Mouse (Mus musculus) liver, embryonic 12.5 days (tissue): ENCODE results near the gene Agt. TPM values are rescaled to one million over a fixed set of nuclear protein-coding genes. Genes with fewer than 3 reads are reported as not detected.

Source experiments
- ATAC-seq: fragments of 200-750 bp; cut with Nextera tagmentation; 2 replicates; pipeline ENCODE4 v1.8.0; 2017; ENCODE audit warnings: moderate number of reproducible peaks, mild to moderate bottlenecking, moderate library complexity
- H3K27ac ChIP-seq: fragments of 300-500 bp; sonication (generic); 2 replicates; pipeline ENCODE4 v1.5.1; 2016; ENCODE audit warnings: mild to moderate bottlenecking
- H3K27me3 ChIP-seq: fragments of 300-500 bp; sonication (generic); replicated peaks from 2 replicates; pipeline ENCODE4 v1.6.1; 2016; ENCODE audit warnings: mild to moderate bottlenecking, moderate library complexity
- H3K36me3 ChIP-seq: fragments of 300-500 bp; sonication (generic); 2 replicates; pipeline ENCODE4 v1.6.1; 2016; ENCODE audit warnings: mild to moderate bottlenecking, moderate library complexity
- H3K4me1 ChIP-seq: fragments of 300-500 bp; sonication (generic); 2 replicates; pipeline ENCODE4 v1.6.1; 2016
- H3K4me2 ChIP-seq: fragments of 300-500 bp; sonication (generic); 2 replicates; pipeline ENCODE4 v1.6.1; 2016; ENCODE audit warnings: mild to moderate bottlenecking, moderate library complexity
- H3K4me3 ChIP-seq: fragments of 300-500 bp; sonication (generic); 2 replicates; pipeline ENCODE4 v1.5.1; 2016; ENCODE audit warnings: mild to moderate bottlenecking, moderate library complexity
- H3K9ac ChIP-seq: fragments of 300-500 bp; sonication (generic); 2 replicates; pipeline ENCODE4 v1.6.1; 2016; ENCODE audit warnings: mild to moderate bottlenecking, moderate library complexity
- H3K9me3 ChIP-seq: fragments of 300-500 bp; sonication (generic); replicated peaks from 2 replicates; pipeline ENCODE4 v1.6.1; 2016; ENCODE audit warnings: mild to moderate bottlenecking, moderate library complexity
- WGBS: fragments of 180-500 bp; shearing (Covaris S2); methylation state at CpG from one replicate; pipeline ENCODE4 v1.1.7; 2016; ENCODE audit not compliant: insufficient replicate concordance; 5-methylcytosine and 5-hydroxymethylcytosine counted together
- polyA plus RNA-seq: library from polyadenylated mRNA; unstranded; fragments of >200 nt; fragmentation: Nextera tagmentation; extraction: Ambion mirVana; gene quantifications from 2 replicates; pipeline ENCODE4 v1.2.1, GENCODE M21; 2016

Gene Agt
- polyA plus RNA-seq, 1 experiment from 2014 or later = 25.9 TPM

DNA sequence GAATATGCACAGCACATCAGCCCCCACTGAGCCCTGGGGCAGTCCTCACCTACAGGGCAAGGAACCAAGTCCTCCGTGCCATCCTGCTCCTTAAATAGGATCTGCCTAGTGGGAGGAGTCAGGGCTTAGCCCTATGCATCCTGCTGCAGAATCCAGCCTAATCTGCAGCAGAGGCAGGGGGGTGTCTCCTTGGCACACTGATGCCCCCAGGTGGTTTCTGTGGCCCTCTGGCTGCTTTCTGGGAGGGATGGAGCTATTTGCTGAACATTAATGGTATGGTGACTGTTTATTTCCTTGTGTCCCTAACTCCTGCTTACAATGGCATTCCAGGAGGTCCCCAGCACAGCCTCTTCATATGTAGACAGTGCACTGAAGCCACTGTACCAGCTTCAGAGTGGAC lies 21.3 kb downstream of the Agt start:
- WGBS = 65% methylated on average over 1 of the region's 1 CpGs
- no peak overlapping the region for H3K4me3 ChIP-seq
- 0 out of 2 replicates have a peak, but pooled peaks cover 3% of the 10 kb centered on the region for H3K4me1 ChIP-seq
- H3K27me3 ChIP-seq = no peaks in the 10 kb centered on the region
- ATAC-seq = no peak
- no peak overlapping the region for H3K9ac ChIP-seq
- no peak overlapping the region for H3K27ac ChIP-seq
- no peak overlapping the region for H3K4me2 ChIP-seq
- peaks cover 96% of the 10 kb centered on the region for H3K36me3 ChIP-seq
- no peaks in the 10 kb centered on the region for H3K9me3 ChIP-seq

DNA sequence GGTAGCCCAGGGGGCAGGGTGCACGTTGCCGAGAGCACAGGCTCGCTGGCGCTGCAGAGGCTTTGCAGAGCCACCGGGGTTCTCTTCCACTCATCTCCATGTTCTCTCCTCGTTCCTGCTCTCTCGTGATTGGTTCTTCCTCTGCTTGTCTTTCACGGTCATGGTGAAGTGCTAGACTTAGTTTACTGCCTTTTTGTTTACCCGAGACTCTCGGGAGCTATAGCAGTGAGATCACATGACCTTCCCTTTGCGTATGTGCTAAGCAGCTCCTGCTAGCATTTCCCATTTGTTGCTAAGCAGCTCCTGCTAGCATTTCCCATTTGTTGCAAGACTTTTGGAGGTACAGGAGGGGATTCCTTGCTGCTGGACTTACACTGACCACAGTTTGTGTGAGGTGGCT lies 22.2 kb downstream of the Agt start:
- H3K36me3 ChIP-seq = peaks cover 99% of the 10 kb centered on the region
- WGBS = 73% methylated on average over 11 of the region's 11 CpGs

DNA sequence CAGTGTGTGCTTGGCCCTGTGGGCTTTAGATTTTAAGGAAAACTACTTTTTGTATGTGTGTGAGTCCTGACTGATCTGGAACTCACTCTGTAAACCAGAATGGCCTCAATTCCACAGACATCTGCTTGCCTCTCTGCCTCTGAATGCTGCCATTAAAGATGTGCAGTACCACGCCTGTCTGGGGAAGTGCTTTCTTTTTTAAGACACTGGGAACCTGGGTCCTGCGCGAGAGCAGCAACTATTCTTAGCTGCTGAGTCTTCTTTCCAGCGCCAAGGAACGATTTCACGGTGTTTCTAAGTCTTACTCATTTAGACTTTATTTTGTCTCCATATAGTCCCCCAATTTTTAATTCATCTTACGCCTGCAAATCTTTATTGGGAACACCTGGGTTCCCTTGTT lies 22.7 kb downstream of the Agt start:
- H3K4me1 ChIP-seq = 0 out of 2 replicates have a peak, but pooled peaks cover 3% of the 10 kb centered on the region
- peaks cover 99% of the 10 kb centered on the region for H3K36me3 ChIP-seq
- 86% methylated on average over 7 of the region's 7 CpGs for WGBS
- H3K4me2 ChIP-seq = no peak overlapping the region
- no peak for ATAC-seq
- no peaks in the 10 kb centered on the region for H3K9me3 ChIP-seq
- no peaks in the 10 kb centered on the region for H3K27me3 ChIP-seq
- H3K4me3 ChIP-seq = no peak overlapping the region
- H3K9ac ChIP-seq = no peak overlapping the region
- H3K27ac ChIP-seq = no peak overlapping the region

More for the DNA sequence above, 22.2 kb downstream of the Agt start:
- ATAC-seq = no peak
- Histone ChIP-seq H3K4me1 (0 out of 2 replicates have a peak, but pooled peaks cover 3% of the 10 kb centered on the region), H3K27ac (no peak overlapping the region), H3K27me3 (no peaks in the 10 kb centered on the region), H3K9ac (no peak overlapping the region), H3K4me2 (no peak overlapping the region), H3K4me3 (no peak overlapping the region), H3K9me3 (no peaks in the 10 kb centered on the region)

DNA sequence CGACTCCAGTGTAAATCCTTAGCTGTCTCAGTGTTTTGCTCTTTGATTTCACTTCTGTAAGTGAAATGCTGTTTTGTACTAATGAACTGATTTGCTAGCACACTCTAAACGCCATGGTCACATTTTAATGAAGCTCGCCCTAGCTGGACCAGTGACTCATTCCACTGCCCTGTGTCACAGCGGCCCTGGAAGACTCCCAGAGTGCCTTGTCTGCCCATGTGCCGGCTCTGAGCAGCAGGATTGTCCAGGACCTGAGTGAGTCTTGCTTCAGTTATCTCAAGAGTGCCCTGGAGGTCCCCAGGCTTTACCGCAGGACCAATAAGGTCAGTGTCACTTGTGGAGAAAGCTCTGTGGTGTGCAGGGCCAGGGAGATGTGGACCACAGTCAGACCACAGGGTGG lies 23.1 kb downstream of the Agt start:
- H3K27ac ChIP-seq = no peak overlapping the region
- WGBS = 79% methylated on average over 6 of the region's 6 CpGs
- no peaks in the 10 kb centered on the region for H3K27me3 ChIP-seq
- peaks cover 99% of the 10 kb centered on the region for H3K36me3 ChIP-seq
- H3K9me3 ChIP-seq = no peaks in the 10 kb centered on the region
- H3K4me3 ChIP-seq = no peak overlapping the region
- 0 out of 2 replicates have a peak, but pooled peaks cover 3% of the 10 kb centered on the region for H3K4me1 ChIP-seq
- H3K9ac ChIP-seq = no peak overlapping the region
- no peak overlapping the region for H3K4me2 ChIP-seq
- ATAC-seq = no peak

DNA sequence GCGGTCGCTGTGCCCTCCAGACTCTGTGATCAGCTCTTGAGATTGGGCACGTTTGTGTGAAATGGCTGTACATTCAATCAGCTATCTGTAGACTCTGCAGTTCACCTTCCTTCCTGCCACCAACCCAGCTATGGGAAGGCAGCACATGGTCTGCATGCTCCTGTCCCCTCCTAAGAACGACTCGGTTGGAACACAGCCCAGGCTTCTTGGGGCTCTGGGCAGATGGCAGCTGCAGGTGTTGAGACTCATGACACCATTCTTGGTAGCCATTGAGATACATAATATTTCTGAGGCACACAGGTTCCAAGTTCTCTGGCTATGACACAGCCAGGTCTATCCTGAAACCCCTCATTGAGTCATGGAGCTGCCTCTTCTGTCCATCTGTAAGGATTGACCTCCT lies 26.2 kb downstream of the Agt start:
- peaks cover 100% of the 10 kb centered on the region for H3K36me3 ChIP-seq
- no peak overlapping the region for H3K27ac ChIP-seq
- 0 out of 2 replicates have a peak, but pooled peaks cover 3% of the 10 kb centered on the region for H3K4me1 ChIP-seq
- no peaks in the 10 kb centered on the region for H3K27me3 ChIP-seq
- H3K9me3 ChIP-seq = no peaks in the 10 kb centered on the region
- ATAC-seq = no peak
- H3K9ac ChIP-seq = no peak overlapping the region
- no peak overlapping the region for H3K4me2 ChIP-seq
- no peak overlapping the region for H3K4me3 ChIP-seq
- 87% methylated on average over 5 of the region's 5 CpGs for WGBS

DNA sequence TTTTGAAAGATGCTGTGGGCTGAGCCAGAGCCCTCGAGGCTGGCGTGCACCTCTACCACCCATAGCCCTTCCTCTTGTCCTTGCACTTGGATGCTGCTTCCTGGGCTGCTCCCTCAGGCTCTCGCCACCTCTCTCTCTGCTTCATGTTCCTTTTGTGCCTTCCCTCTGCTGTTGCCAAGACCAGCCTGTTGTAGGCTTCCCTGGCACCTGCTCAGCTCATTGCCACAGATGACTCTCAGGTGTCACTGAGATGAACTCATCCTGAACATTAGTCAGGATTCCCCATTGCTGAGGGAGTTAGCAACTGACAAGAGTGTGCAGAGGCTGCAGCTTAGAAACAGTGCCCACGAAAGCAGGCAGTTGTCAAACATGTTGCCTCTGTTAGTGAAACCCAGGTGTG lies 27.5 kb downstream of the Agt start:
- no peak for ATAC-seq
- H3K36me3 ChIP-seq = peaks cover 97% of the 10 kb centered on the region
- WGBS = 73% methylated on average over 4 of the region's 4 CpGs

DNA sequence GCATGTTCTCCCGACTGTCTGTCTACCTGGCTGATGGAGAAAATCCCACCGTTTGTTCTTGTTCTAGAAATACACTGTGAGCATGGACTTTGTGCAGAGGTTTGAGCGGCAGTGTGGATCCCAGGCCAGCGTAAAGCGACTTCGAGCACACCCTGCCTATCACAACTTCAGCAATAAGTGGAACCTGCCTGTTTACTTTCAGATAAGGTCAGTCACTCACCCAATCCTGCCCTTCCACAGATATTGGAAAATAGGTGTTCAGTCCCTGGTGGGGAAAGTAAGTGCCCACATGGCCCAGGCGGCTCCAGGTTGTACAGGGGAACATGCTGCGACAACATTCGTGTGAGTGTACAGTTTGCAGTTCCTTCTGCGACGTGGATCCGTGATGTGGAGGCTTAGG lies 28.6 kb downstream of the Agt start:
- no peaks in the 10 kb centered on the region for H3K27me3 ChIP-seq
- no peak overlapping the region for H3K9ac ChIP-seq
- H3K36me3 ChIP-seq = peaks cover 94% of the 10 kb centered on the region
- H3K27ac ChIP-seq = no peak overlapping the region
- H3K4me3 ChIP-seq = no peak overlapping the region
- no peak for ATAC-seq
- 76% methylated on average over 12 of the region's 12 CpGs for WGBS
- 0 out of 2 replicates have a peak, but pooled peaks cover 3% of the 10 kb centered on the region for H3K4me1 ChIP-seq
- H3K4me2 ChIP-seq = no peak overlapping the region
- no peaks in the 10 kb centered on the region for H3K9me3 ChIP-seq

More for the DNA sequence above, 27.5 kb downstream of the Agt start:
- no peak overlapping the region for H3K4me3 ChIP-seq
- H3K4me1 ChIP-seq = 0 out of 2 replicates have a peak, but pooled peaks cover 3% of the 10 kb centered on the region
- no peaks in the 10 kb centered on the region for H3K9me3 ChIP-seq
- H3K9ac ChIP-seq = no peak overlapping the region
- no peaks in the 10 kb centered on the region for H3K27me3 ChIP-seq
- no peak overlapping the region for H3K27ac ChIP-seq
- H3K4me2 ChIP-seq = no peak overlapping the region

DNA sequence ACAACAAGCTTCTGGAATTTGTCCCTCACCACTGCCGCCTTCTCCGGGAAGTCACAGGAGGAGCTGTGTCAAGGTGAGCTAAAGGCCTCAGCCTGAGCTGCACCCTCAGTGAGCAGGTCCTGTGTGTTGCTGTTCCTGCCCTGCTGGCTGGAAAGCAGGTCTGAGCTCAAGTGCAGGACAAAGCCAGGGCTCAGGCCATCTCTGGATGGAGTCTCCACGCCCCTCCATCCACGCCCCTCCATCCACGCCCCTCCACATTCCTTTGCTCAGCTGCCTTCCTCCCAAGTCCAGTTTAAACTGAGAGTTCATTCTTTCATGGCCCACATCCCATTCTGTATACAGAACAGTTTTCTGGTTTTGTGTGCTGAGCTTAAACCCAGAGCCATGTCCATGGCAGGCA lies 34.1 kb downstream of the Agt start:
- no peak overlapping the region for H3K27ac ChIP-seq
- H3K9me3 ChIP-seq = no peaks in the 10 kb centered on the region
- 83% methylated on average over 5 of the region's 5 CpGs for WGBS
- no peak overlapping the region for H3K4me2 ChIP-seq
- H3K27me3 ChIP-seq = no peaks in the 10 kb centered on the region
- peaks cover 93% of the 10 kb centered on the region for H3K36me3 ChIP-seq
- H3K9ac ChIP-seq = no peak overlapping the region
- no peak overlapping the region for H3K4me3 ChIP-seq
- no peaks in the 10 kb centered on the region for H3K4me1 ChIP-seq
- no peak for ATAC-seq

DNA sequence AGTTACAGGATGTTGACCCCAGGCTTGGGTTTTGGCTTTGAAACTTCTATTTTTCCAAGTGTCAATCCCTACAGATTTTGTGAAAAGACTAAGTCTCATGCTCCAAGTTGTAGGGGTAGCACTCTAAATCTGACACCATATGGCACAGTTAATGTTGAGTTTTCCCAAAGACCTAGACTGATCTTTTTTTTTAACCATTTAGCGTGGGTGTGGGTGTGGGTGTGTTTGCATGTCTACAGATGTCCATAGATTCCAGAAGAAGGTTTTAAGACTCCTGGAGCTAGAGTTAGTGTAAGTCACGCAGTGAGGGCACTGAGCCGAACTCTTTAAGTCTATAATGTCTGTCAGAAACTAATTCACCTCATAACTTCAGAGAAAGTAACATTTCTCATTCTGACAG lies 36.9 kb downstream of the Agt start:
- no peak for ATAC-seq
- no peak overlapping the region for H3K4me2 ChIP-seq
- H3K9ac ChIP-seq = no peak overlapping the region
- no peaks in the 10 kb centered on the region for H3K9me3 ChIP-seq
- H3K4me1 ChIP-seq = no peaks in the 10 kb centered on the region
- H3K4me3 ChIP-seq = no peak overlapping the region
- no peak overlapping the region for H3K27ac ChIP-seq
- H3K36me3 ChIP-seq = peaks cover 88% of the 10 kb centered on the region
- WGBS = 83% methylated on average over 3 of the region's 3 CpGs
- no peaks in the 10 kb centered on the region for H3K27me3 ChIP-seq

DNA sequence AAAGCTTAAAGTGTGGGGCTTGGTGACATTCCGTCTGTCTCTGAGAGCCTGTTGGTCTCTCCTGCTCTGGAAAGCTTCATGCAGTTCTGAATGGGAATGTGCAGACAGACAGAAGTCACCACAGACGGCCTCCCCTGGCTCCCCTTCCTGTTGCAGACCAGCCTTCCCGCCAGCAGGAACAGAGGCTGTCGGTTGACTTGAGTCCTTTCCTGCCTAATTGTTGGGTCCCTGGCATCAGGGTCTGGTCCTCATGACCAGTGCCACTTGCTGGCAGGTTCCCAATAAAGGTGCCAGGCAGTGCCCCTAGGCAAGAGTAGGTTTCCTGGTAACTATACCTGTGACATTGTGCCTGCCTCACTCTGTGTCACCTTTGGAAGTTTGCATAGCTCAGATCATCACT lies 38.5 kb downstream of the Agt start:
- Histone ChIP-seq H3K27me3 (no peaks in the 10 kb centered on the region), H3K4me2 (no peak overlapping the region), H3K4me3 (no peak overlapping the region), H3K36me3 (peaks cover 94% of the 10 kb centered on the region), H3K4me1 (no peaks in the 10 kb centered on the region), H3K27ac (no peak overlapping the region), H3K9me3 (no peaks in the 10 kb centered on the region), H3K9ac (no peak overlapping the region)
- ATAC-seq = no peak
- WGBS = 81% methylated on average over 4 of the region's 4 CpGs

DNA sequence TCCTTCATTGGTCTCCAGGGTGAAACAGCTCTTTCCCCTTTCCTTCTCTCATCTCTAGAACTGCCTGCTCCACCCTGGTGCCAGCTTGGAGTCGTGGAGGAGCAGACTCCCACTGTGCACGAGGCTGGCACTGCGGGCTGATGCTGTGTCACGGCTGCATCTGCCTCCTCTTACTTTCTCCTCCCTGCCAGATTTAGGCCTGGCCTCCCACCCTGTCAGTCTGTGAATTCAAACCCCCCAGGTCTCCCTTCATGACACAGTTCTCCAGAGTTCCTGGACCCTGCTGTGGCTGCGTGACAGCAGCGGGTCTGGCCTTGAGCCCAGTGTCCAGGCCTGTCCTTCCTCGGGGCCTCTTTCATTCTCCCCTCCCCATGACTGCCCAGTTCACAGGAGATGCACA lies 39.0 kb downstream of the Agt start:
- no peak overlapping the region for H3K4me2 ChIP-seq
- H3K4me1 ChIP-seq = no peaks in the 10 kb centered on the region
- no peak overlapping the region for H3K27ac ChIP-seq
- no peak for ATAC-seq
- no peaks in the 10 kb centered on the region for H3K27me3 ChIP-seq
- WGBS = 87% methylated on average over 7 of the region's 7 CpGs
- H3K9me3 ChIP-seq = no peaks in the 10 kb centered on the region
- H3K9ac ChIP-seq = no peak overlapping the region
- H3K36me3 ChIP-seq = peaks cover 94% of the 10 kb centered on the region
- H3K4me3 ChIP-seq = no peak overlapping the region

DNA sequence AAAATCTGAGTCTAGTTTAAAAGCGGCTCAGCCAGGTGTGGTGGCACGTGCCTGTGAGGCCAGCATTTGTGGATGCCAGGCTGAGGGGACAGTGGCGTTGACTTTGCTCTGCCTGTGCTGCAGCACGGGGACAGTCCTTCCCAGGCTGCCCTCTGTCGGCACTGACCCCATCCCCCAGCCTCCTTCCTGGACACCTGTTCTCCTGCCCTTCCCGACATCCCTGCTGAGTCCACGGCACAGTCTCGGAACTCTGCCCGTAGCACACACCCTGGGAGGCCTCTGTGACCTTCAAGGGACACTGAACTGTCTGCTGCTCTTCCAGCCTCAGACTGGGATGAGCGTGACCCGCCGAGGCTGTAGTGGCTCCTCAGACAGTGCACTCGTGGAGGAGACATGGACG lies 39.4 kb downstream of the Agt start:
- H3K27ac ChIP-seq = no peak overlapping the region
- H3K4me1 ChIP-seq = no peaks in the 10 kb centered on the region
- no peaks in the 10 kb centered on the region for H3K27me3 ChIP-seq
- no peak for ATAC-seq
- H3K9ac ChIP-seq = no peak overlapping the region
- no peaks in the 10 kb centered on the region for H3K9me3 ChIP-seq
- H3K4me2 ChIP-seq = no peak overlapping the region
- no peak overlapping the region for H3K4me3 ChIP-seq
- 81% methylated on average over 14 of the region's 14 CpGs for WGBS
- peaks cover 92% of the 10 kb centered on the region for H3K36me3 ChIP-seq

DNA sequence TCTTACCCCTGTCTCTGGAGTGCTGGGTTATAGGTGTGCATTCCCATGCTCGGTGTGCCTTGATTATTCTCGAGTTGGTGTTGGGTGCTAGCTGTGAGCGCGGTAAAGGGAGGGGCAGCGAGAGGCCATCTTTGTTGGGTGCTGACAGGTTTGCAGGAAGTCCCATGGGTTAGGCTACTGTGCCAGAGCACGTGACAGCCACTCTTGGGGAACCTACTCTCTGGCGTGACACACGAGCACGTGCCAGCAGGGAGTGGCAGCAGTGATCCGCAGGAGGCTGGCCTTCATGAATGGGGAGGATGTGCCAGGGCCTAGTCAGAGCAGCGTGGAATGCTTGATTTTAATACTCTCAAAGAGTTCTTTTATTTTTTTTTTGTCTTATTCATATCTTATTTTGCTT lies 43.2 kb downstream of the Agt start:
- Histone ChIP-seq H3K4me2 (no peak overlapping the region), H3K27me3 (no peaks in the 10 kb centered on the region), H3K4me1 (peaks cover 16% of the 10 kb centered on the region), H3K9me3 (no peaks in the 10 kb centered on the region), H3K36me3 (peaks cover 69% of the 10 kb centered on the region), H3K27ac (no peak overlapping the region), H3K9ac (no peak overlapping the region), H3K4me3 (no peak overlapping the region)
- ATAC-seq = no peak
- WGBS = 84% methylated on average over 11 of the region's 11 CpGs
